Mouse (Mus musculus): ENCODE data around the gene Ifnl3. TPM values are rescaled to one million over a fixed set of nuclear protein-coding genes. Genes with fewer than 3 reads are reported as not detected.

The Ifnl3 gene
- polyA plus RNA-seq (2021; fragmentation: Nextera tagmentation) = not detected in 2 replicates
- long read RNA-seq, experiment 1 = 0 reads
- long read RNA-seq, experiment 2 = 0 reads

GRCm38 (mm10) chr7:28522536-28522935 lies at the start of gene Ifnl3:
Ifnl3 (plus strand) TSS chr7:28522836.

DNA sequence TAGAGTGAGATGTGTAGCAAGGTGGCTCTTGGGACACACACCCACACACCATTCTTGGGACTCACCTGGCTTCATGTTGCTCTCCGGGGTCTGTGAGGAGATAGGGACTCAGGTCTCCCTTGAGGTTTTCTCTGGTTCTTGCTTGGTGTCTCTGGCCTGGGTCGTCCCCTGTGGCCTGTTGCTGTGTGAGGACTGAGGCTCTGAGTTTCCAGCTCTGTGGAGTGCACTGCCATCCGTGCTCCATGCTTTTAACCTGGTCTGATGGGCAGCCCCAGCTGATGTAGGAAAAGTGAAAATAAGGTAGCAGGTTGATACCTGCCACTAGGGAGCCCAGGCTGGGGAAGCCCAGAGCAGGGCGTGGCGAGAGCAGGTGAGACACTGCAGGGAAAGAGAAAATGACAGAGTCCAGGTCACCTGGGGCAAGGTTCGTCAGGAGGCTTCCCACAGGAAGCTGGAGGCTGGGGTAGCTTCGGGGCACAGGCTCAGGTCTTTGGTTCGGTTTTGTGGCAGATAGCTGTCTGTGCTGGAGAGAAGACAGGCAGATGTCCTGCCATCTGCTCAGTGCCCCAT lies 12.1 kb upstream of the Ifnl3 start, which contains the start of gene Ifnl2:
Ifnl2 (minus strand) TSS at position 51 of the 570 bp plus-strand sequence.

GRCm38 (mm10) chr7:28540526-28540925 lies 17.9 kb downstream of the Ifnl3 start, which contains the start of gene Sycn:
Sycn (plus strand) TSS chr7:28540885.

DNA sequence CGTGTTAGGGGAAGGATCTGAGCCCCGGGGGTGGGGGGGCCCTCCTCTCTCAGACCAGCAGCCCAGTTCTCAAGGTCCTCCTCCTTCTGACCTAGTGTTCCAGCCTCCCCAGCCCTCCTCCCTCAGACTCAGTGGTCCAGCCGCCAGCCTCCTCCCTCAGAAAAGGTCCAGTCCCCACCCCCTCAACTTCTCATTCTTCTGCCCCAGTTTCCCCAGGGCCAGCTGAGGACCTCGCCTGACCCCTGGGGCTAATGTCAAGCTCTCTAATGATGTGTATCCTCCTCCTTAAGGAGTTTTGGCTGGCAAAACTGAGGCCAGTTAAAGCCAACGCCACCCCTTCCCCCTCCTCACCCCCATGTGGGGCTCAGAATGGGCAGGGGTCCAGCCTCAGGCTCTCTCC lies 24.5 kb downstream of the Ifnl3 start, which contains the start of gene Nccrp1:
Nccrp1 (minus strand) TSS at position 101 of the 400 bp plus-strand sequence.

Small RNA genes within 50 kb of the gene (microRNA-seq; reads per million reads assigned to microRNA genes)
- not detected for gene Mir7049

Other genes with a start within 250 kb of the Ifnl3 start
- gene Eid2b, start 245.1 kb upstream of the Ifnl3 start, polyA plus RNA-seq (2021; fragmentation: Nextera tagmentation) = 28.2 and 31.5 TPM in 2 replicates
- gene Selenov, start 231.7 kb upstream of the Ifnl3 start, polyA plus RNA-seq (2021; fragmentation: Nextera tagmentation) = 0.78 and 1.5 TPM in 2 replicates
- 3.4 and 5.7 TPM in 2 replicates for gene Dll3, start 220.6 kb upstream of the Ifnl3 start, polyA plus RNA-seq (2021; fragmentation: Nextera tagmentation)
- 82.8 and 86.7 TPM in 2 replicates for gene Timm50, start 210.8 kb upstream of the Ifnl3 start, polyA plus RNA-seq (2021; fragmentation: Nextera tagmentation)
- gene Supt5, start 184.1 kb upstream of the Ifnl3 start, polyA plus RNA-seq (2021; fragmentation: Nextera tagmentation) = 33.7 and 46.7 TPM in 2 replicates
- gene Rps16, start 172.2 kb upstream of the Ifnl3 start, polyA plus RNA-seq (2021; fragmentation: Nextera tagmentation) = 1,578 and 1,706 TPM in 2 replicates
- gene Plekhg2, start 150.2 kb upstream of the Ifnl3 start, polyA plus RNA-seq (2021; fragmentation: Nextera tagmentation) = 0.77 and 1.2 TPM in 2 replicates
- gene Zfp36, start 142.6 kb upstream of the Ifnl3 start, polyA plus RNA-seq (2021; fragmentation: Nextera tagmentation) = 0.77 and 1.1 TPM in 2 replicates
- 77.7 and 79.7 TPM in 2 replicates for gene Med29, start 130.1 kb upstream of the Ifnl3 start, polyA plus RNA-seq (2021; fragmentation: Nextera tagmentation)
- 40.4 and 52.6 TPM in 2 replicates for gene Paf1, start 129.9 kb upstream of the Ifnl3 start, polyA plus RNA-seq (2021; fragmentation: Nextera tagmentation)
- 6.8 and 7.5 TPM in 2 replicates for gene Gmfg, start 85.4 kb upstream of the Ifnl3 start, polyA plus RNA-seq (2021; fragmentation: Nextera tagmentation)
- gene Lrfn1, start 70.9 kb upstream of the Ifnl3 start, polyA plus RNA-seq (2021; fragmentation: Nextera tagmentation) = 4.0 and 4.4 TPM in 2 replicates
- gene Ifnl2, start 12.4 kb upstream of the Ifnl3 start, polyA plus RNA-seq (2021; fragmentation: Nextera tagmentation) = not detected in 2 replicates
- not detected in 2 replicates for gene Sycn, start 18.0 kb downstream of the Ifnl3 start, polyA plus RNA-seq (2021; fragmentation: Nextera tagmentation)
- not detected in 2 replicates for gene Nccrp1, start 24.4 kb downstream of the Ifnl3 start, polyA plus RNA-seq (2021; fragmentation: Nextera tagmentation)
- 9.2 and 10.0 TPM in 2 replicates for gene Samd4b, start 75.3 kb downstream of the Ifnl3 start, polyA plus RNA-seq (2021; fragmentation: Nextera tagmentation)
- 6.1 and 6.2 TPM in 2 replicates for gene Pak4, start 75.3 kb downstream of the Ifnl3 start, polyA plus RNA-seq (2021; fragmentation: Nextera tagmentation)
- 1.0 and 1.2 TPM in 2 replicates for gene Acp7, start 108.5 kb downstream of the Ifnl3 start, polyA plus RNA-seq (2021; fragmentation: Nextera tagmentation)
- gene Fbxo27, start 170.0 kb downstream of the Ifnl3 start, polyA plus RNA-seq (2021; fragmentation: Nextera tagmentation) = 11.9 and 13.0 TPM in 2 replicates
- gene Fbxo17, start 194.0 kb downstream of the Ifnl3 start, polyA plus RNA-seq (2021; fragmentation: Nextera tagmentation) = 2.4 and 2.6 TPM in 2 replicates
- gene Mrps12, start 219.0 kb downstream of the Ifnl3 start, polyA plus RNA-seq (2021; fragmentation: Nextera tagmentation) = 263 and 268 TPM in 2 replicates
- 11.6 and 13.2 TPM in 2 replicates for gene Sars2, start 219.2 kb downstream of the Ifnl3 start, polyA plus RNA-seq (2021; fragmentation: Nextera tagmentation)
- gene Ccer2, start 233.3 kb downstream of the Ifnl3 start, polyA plus RNA-seq (2021; fragmentation: Nextera tagmentation) = 0.69 and 1.0 TPM in 2 replicates
- gene Sirt2, start 243.9 kb downstream of the Ifnl3 start, polyA plus RNA-seq (2021; fragmentation: Nextera tagmentation) = 156 and 178 TPM in 2 replicates
- 53.0 and 54.7 TPM in 2 replicates for gene Nfkbib, start 244.7 kb downstream of the Ifnl3 start, polyA plus RNA-seq (2021; fragmentation: Nextera tagmentation)

All from layer of hippocampus, adult 6 months (tissue).